Mouse (Mus musculus) gastrocnemius, adult 2 months (tissue): ENCODE results near the gene Slc25a51. TPM values are rescaled to one million over a fixed set of nuclear protein-coding genes. Genes with fewer than 3 reads are reported as not detected.
"Not testable (repeated sequence)": the region's sequence is repeated elsewhere in the genome, so short reads cannot be mapped to it uniquely, and the experiment has no call there.

ENCODE experiments used
- DNase-seq: peaks from one replicate; pipeline ENCODE4 v3.0.0; 2022
- H3K27ac ChIP-seq: fragments of 200-600 bp; 2 replicates; pipeline ENCODE4 v1.8.1; 2022; ENCODE audit warnings: mild to moderate bottlenecking
- H3K4me3 ChIP-seq: fragments of 200-600 bp; 2 replicates; pipeline ENCODE4 v1.8.1; 2022; ENCODE audit warnings: mild to moderate bottlenecking, moderate library complexity
- CTCF ChIP-seq: fragments of 200-600 bp; IDR thresholded peaks from 2 replicates; pipeline ENCODE4 v1.8.1; 2022; ENCODE audit warnings: antibody characterized with exemption, mild to moderate bottlenecking, moderate library complexity
- intact Hi-C: fragments of 180-260 bp; cut with DNase I; formaldehyde crosslinking; loops from one replicate; pipeline ENCODE4 v1.15.1; 2025
- total RNA-seq, 2 experiments: library from RNA; stranded (reverse); gene quantifications; 2 replicates each; pipeline ENCODE4 v1.2.3; 2021

Slc25a51 gene
- total RNA-seq, 2 experiments from 2014 or later = 90.1 to 99.7 TPM

DNA sequence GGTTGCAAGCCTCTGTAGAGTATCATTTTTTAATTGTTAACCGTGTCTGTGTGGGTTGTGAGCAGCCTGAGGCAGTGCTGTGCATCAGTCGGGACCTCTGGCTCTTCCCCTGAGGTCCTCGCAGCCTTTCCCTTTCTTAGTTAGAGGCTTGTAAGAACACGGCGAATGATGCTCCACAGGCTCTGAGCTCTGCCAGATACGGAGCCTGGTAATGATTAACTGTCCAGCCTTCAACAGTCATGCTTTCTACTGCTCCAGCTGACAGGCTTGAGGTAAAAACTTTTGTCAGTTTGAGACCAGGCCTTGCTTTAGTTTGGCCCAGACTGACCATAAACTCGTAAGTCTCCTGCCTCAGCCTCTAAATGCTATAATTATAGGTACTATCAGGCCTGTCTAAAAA lies 3.3 kb downstream of the Slc25a51 start:
- intact Hi-C loops = loop anchor here (10.0 kb wide), 1 partner anchor 391 kb away; the partner anchor contains the start of genes Polr1e and Zbtb5
- no peak for DNase-seq
- no peak for TF ChIP-seq CTCF
- no peak overlapping the region for H3K27ac ChIP-seq
- no peak overlapping the region for H3K4me3 ChIP-seq

- DNase-seq = no peak
- intact Hi-C loops = loop anchor here (10.0 kb wide), 1 partner anchor 389 kb away; the partner anchor contains the start of genes Polr1e and Zbtb5
- Histone ChIP-seq H3K27ac (no peak overlapping the region), H3K4me3 (no peak overlapping the region)
- no peak for TF ChIP-seq CTCF
These were observed 4.5 kb downstream of the Slc25a51 start for GRCm38 (mm10) chr4:45404086-45404485.

- intact Hi-C loops = loop anchor here (10.0 kb wide), 1 partner anchor 389 kb away; the partner anchor contains the start of genes Polr1e and Zbtb5
- TF ChIP-seq CTCF = no peak
- Histone ChIP-seq H3K4me3 (no peak overlapping the region), H3K27ac (no peak overlapping the region)
- DNase-seq = no peak
These were observed 5.1 kb downstream of the Slc25a51 start for GRCm38 (mm10) chr4:45403499-45403878.

GRCm38 (mm10) chr4:45402878-45403498 lies 5.6 kb downstream of the Slc25a51 start:
- no peak for TF ChIP-seq CTCF
- no peak overlapping the region for H3K4me3 ChIP-seq
- H3K27ac ChIP-seq = peak overlapping the region; percentile 43; the same call in 1 of the 2 replicates
- DNase-seq = peak; percentile 45
- intact Hi-C loops = loop anchor here (10.0 kb wide), 1 partner anchor 388 kb away; the partner anchor contains the start of genes Polr1e and Zbtb5

DNA sequence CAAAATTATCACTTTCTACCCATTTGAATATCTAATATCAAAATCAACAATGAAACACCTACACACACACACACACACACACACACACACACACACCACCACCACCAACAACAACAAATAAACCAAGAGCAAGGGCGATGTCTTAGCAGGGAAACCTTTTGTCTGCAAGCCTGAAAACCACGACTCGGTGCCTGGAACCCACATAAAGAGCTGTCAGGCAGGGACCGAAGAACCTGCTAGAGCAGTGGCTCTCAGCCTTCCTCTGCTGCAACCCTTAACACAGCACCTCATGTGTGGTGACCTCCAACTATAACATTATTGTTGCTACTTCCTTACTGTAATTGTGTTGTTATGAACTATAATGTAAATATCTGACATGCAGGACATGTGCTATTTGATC lies 6.3 kb downstream of the Slc25a51 start:
- TF ChIP-seq CTCF = no peak
- intact Hi-C loops = loop anchor here (10.0 kb wide), 1 partner anchor 387 kb away; the partner anchor contains the start of genes Polr1e and Zbtb5
- DNase-seq = no peak
- Histone ChIP-seq H3K27ac (no peak overlapping the region), H3K4me3 (no peak overlapping the region)

GRCm38 (mm10) chr4:45399421-45400210 lies 8.9 kb downstream of the Slc25a51 start:
- no peak overlapping the region for H3K27ac ChIP-seq
- no peak overlapping the region for H3K4me3 ChIP-seq
- no peak for DNase-seq
- no peak for TF ChIP-seq CTCF
- intact Hi-C loops = loop anchor here (10.0 kb wide), 1 partner anchor 385 kb away; the partner anchor contains the start of genes Polr1e and Zbtb5

- intact Hi-C loops, H3K27ac ChIP-seq, H3K4me3 ChIP-seq, DNase-seq: not testable (repeated sequence)
These were observed 10.3 kb downstream of the Slc25a51 start for GRCm38 (mm10) chr4:45398315-45398714.

- H3K4me3 ChIP-seq, H3K27ac ChIP-seq, DNase-seq, intact Hi-C loops: not testable (repeated sequence)
These were observed 12.4 kb downstream of the Slc25a51 start for GRCm38 (mm10) chr4:45396211-45396610.

- no peak for TF ChIP-seq CTCF
- intact Hi-C loops = loop anchor here (5.0 kb wide), 1 partner anchor 36 kb away; no protein-coding TSS in a partner anchor
- no peak for DNase-seq
- Histone ChIP-seq H3K4me3 (no peak overlapping the region), H3K27ac (no peak overlapping the region)
These were observed 14.9 kb downstream of the Slc25a51 start for GRCm38 (mm10) chr4:45393658-45394057.

DNA sequence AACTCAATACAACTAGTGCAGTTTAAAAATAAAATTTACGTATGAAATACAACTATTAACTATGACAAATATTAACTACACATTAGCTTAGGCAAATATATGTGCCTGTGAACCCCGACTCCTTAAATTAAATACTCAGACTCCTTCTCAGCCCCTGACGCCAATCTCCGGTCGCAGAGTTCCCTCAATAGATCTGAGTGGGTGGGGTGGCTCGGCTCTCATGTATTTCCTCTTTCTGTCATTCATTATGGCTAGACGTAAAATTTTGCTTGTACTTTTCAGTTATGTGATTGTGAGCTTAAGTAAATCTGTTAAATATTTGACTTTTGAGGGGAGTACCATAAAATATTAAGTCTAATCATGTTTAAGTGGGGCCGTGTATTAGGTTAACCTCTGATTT lies 15.6 kb downstream of the Slc25a51 start:
- DNase-seq = no peak
- Histone ChIP-seq H3K4me3 (peak overlapping the region; percentile 1; the same call in 1 of the 2 replicates), H3K27ac (no peak overlapping the region)
- no peak for TF ChIP-seq CTCF
- intact Hi-C loops = loop anchor here (5.0 kb wide), 1 partner anchor 36 kb away; no protein-coding TSS in a partner anchor

DNA sequence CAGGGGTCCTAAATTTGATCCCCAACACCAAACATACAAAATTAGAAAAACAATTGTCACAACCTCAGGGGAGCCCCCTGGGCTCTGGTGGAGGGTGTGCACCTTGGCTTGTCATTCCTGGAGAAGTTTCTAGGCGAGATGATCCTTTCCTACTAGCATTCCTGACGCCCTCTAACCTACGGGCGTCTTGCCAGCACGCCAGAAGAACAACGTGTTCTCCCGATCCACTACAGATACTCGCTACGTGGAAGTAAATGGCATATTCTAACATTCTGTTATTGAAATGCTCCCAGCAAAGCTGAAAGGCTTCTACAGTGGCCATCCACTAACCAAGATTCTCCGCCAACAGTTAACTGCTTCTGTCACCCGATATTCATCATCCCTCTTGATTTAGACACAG lies 16.0 kb downstream of the Slc25a51 start:
- DNase-seq = peak; percentile 34
- intact Hi-C loops = loop anchor here (5.0 kb wide), 1 partner anchor 35 kb away; no protein-coding TSS in a partner anchor
- no peak overlapping the region for H3K27ac ChIP-seq
- H3K4me3 ChIP-seq = peak overlapping the region; percentile 1; the same call in 1 of the 2 replicates
- TF ChIP-seq CTCF = no peak

- no peak for DNase-seq
- no peak for TF ChIP-seq CTCF
- Histone ChIP-seq H3K4me3 (no peak overlapping the region), H3K27ac (no peak overlapping the region)
- intact Hi-C loops = loop anchor here (5.0 kb wide), 1 partner anchor 35 kb away; no protein-coding TSS in a partner anchor
These were observed 16.5 kb downstream of the Slc25a51 start for GRCm38 (mm10) chr4:45392099-45392498.

- intact Hi-C loops, H3K27ac ChIP-seq, H3K4me3 ChIP-seq, DNase-seq: not testable (repeated sequence)
These were observed 21.3 kb downstream of the Slc25a51 start for GRCm38 (mm10) chr4:45387296-45387695.

DNA sequence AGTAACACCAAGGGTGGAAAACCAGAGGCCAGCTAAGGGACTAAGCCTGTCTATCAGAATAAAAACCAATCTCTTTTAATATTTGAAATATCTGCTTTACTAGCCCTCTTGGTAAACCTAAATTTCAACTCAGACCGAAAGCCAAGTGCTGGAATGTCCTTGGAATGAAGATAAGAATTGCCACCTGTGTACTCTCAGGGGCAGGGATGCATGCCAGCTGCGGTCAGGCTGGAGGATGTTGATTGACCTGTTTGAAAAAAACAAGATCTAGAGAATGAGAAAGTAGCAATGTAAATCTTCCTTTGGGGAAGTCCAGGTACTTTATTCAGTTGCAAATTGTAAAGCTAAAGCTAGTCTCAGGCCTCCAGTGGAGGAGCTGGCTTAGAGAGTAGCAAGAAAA lies 26.4 kb downstream of the Slc25a51 start:
- DNase-seq, H3K4me3 ChIP-seq, intact Hi-C loops, H3K27ac ChIP-seq: not testable (repeated sequence)

- DNase-seq, intact Hi-C loops, H3K4me3 ChIP-seq, H3K27ac ChIP-seq: not testable (repeated sequence)
These were observed 27.5 kb downstream of the Slc25a51 start for GRCm38 (mm10) chr4:45380903-45381580.
